Mouse (Mus musculus) MEL-GATA-1-ER (cell line): Measurements from ENCODE around the gene Nek4.
A peak's percentile ranks its signal among the peaks of the same experiment; 100 is the strongest.

Source experiments
- DNase-seq: peaks from one replicate; pipeline ENCODE4 v3.0.0-alpha.2; 2012; ENCODE audit warnings: low read depth; ENCODE audit errors: extremely low read depth

Nek4 gene

DNA sequence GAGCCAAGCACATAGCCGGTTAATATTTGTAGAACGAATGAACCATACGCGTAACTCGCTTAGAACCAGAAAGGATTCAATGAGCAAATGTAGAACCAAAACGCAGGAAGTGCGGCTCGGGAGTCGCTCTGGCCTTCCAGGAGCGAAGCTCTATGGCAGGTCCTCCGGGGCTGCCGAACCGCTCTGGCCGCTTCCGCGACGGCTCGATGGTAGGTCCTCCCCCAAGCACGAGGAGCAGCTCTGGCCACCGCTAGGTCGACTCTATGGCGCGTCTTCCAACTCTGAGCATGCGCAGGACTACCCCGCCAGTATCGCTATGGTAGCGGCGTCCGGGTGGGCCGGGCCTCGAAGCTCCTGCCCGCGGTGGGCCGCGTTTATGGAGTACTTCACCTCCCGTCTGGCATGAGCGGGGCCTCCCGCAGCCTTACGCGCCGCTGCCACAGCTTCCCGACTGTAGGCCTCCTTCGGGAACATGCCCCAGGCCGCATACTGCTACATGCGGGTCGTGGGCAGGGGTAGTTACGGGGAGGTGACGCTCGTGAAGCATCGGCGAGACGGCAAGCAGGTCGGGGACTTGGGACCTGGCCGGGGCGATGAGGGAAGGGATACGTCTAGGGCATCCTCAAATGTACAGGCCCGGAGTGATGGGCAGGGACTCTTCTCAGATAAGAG is at the start of gene Nek4:
Gene Nek4 (plus strand): TSS at position 224 of the 672 bp plus-strand sequence.
- DNase-seq, result peak; percentile 92

DNA sequence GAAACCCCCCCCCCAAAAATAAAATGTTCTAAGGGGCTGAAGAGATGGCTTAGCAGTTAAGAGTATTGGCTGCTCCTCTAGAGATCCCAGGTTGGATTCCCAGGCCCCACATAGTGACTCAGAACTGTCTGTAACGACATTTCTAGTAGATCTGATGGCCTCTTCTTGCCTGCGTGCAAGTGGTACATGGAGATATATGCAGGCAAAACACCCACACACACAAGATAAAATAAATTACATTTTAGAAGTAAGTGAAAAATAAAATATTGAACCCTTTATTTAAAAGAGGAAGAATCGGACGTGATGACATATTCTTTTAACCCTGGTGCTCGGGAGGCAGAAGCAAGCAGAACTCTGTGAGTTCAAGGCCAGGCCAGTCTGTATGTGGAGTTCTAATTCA is 48.5 kb upstream of the Nek4 start:
- DNase-seq, result no peak

DNA sequence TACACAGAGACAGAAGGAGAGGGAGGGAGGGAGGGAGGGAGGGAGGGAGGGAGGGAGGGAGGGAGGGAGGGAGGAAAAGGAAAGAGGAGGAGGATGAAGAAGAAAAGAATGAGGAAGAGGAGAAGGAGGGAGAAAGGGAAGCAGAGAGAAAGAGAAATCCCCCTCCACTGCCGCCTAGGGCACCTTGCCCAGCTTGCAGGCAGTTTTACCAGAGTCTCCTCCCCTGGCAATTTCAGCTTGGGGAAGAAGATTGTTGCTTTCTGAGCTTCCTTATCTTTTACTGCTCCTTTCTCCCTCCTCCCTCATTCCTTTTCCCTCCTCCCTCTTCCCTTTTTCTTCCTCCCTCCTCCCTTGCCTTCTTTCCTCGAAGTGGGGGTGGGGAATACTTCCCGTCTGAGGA is 48.1 kb upstream of the Nek4 start:
- no peak for DNase-seq

DNA sequence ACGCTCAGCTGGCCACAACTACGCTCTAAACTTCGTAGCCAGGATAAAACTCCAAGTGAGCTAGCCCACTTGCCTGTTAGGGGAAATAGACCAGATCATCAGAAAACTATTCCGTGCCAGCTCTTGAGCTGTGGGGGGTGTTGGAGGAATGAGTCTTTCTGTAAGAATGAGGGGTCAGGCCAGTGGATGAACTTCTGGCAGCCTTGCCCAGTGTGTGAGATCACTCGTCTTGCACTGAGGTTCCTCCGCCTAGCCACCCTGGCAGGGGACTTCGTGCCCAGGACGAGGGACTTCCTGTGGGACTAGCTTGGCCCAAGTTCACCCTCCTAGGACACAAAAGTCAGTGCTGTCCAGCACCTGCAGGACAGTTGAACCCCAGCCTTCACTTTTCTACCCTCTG is 46.9 kb upstream of the Nek4 start:
- no peak for DNase-seq

DNA sequence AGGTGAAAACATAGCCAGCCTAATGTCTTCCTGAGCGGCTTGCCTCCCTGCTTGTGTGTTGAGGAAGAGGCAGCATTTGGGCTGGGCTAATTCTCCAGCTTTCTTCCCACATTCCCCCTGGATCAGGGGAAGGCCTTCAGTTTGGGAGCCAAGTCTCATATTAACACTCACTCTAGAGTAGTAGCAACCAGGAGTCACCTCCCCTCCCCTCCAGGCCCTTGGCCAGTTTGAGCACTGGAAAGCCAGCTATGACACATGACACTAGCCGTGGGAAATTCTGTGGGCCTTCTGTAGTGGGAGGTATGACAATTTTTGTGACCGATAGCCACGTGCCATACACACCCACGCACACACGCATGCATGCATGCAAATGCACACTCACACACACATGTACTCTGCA is 45.2 kb upstream of the Nek4 start:
- DNase-seq, result no peak

DNA sequence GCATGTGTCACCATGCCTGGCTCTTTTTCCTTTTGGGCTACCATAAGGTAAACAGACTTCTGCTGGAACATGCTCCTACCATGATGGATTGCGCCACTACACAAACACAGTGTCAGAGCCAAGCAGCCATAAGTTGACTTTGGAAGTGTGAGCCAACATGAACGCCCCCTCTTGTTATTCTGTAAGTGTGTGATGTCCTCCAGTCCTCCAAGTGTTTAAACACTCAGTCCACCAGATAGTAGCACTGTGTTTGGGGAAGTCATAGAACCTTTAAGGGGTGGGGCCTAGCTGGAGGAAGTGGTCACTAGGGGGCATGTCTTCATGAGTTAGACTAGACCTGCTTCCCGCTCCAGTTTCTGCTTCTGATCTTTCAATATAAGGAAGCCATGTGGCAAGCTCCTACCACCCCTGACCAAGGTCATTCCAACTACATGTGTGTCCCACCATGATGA is 43.3 kb upstream of the Nek4 start:
- DNase-seq, result peak; percentile 78

DNA sequence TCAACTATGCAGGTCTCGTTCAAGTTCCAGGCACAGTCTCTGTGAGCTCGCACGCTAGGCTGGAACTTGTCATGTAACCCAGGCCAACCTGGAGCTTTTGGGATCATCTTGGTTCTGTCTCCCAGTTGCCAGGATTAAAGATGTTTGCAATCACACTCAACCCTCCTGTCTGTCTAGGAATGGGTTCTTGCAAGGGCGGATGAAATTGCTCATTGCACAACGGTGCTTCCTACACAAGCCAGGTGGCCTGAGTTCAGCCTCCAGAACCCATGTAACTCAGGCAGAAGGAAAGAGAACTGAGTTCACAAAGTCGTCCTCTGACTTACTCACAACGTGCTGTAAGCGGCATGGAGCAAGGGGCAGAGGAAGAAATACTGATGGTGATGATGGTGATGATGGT is 40.0 kb upstream of the Nek4 start:
- DNase-seq, result no peak

DNA sequence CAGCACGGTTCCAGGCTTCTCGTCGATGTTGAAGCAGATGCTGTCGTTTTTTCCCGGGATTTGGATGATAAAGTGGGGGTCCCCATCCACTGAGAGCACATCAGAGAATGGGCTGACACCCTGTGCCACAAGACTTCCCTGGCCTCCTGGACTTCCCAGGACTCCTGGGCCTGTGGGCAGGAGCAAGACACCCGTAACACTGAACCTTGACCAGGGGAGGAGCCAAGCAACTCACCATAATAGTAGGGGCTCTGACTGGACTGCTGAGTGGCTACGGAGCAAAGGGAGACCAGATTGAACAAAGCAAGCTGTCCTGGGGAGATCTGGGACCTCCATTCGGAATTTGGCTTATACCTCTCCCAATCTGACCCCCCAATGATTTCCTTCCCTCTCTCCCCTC is 38.5 kb upstream of the Nek4 start:
- DNase-seq, result no peak

DNA sequence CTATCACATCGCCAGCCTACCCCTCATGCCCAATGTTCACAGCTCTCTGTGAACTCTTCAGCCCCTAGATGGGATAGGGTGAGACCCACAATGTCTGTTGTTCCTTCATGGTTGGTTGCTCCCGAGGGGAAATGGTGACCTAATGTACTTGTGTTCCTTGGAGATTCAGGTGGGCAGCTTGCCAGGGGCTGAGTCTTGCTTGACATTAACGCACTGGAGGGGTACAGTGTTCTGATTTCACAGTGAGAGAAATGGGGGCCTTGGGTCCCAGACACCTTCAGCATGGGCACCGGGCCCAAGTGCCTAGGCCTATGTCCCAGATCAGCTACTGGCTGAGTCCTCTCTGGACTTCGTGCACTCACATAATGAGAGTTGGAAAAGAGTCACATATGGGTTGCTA is 37.8 kb upstream of the Nek4 start:
- DNase-seq, result no peak

DNA sequence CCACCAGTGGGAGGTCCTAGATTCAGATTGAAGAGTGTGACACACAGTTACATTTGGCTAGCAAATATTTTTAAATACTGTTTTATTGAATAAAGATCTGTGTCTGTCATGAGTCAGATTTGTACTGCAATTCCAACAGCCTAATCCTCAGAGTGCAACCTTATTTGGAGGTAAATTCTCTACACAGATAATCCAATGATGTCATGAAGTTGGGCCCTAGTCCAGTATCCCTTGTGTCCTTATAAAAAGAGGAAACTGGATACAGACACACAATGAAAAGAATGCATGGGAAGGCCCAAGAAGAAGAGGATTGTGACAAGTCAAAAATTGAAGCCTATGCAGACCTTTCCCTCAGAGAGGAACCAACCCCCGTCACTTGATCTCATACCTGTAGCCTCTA is 34.7 kb upstream of the Nek4 start:
- DNase-seq, result no peak

DNA sequence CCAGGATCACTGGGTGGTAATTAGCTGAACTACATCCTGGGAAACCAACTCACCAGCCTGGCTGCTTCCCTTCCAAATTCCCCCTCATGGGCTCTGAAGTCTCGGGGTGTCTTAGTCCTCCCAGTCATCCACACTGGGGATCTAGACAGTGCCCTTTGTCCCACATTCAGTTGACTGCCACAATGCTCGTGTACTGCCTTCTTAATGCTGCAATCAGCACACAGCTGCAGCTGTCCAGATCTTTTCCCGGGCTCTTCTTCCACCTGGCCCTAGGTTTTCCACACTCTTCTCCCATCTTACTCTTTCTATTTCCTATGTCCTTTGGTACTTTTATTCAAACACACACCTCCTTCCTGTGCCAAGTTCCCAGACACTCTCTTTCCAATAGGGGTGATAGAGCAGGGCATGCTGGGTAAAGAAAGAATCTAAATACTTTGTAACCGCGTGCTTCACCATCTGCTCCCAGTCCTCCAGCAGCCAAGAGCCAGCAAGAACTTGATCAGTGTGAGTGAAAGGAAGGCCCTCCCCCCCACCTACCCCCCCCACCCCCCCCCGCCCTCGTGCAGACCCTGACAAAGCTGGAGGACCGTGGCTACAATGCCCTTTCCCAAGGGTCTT is 29.0 kb upstream of the Nek4 start:
- DNase-seq, result no peak

DNA sequence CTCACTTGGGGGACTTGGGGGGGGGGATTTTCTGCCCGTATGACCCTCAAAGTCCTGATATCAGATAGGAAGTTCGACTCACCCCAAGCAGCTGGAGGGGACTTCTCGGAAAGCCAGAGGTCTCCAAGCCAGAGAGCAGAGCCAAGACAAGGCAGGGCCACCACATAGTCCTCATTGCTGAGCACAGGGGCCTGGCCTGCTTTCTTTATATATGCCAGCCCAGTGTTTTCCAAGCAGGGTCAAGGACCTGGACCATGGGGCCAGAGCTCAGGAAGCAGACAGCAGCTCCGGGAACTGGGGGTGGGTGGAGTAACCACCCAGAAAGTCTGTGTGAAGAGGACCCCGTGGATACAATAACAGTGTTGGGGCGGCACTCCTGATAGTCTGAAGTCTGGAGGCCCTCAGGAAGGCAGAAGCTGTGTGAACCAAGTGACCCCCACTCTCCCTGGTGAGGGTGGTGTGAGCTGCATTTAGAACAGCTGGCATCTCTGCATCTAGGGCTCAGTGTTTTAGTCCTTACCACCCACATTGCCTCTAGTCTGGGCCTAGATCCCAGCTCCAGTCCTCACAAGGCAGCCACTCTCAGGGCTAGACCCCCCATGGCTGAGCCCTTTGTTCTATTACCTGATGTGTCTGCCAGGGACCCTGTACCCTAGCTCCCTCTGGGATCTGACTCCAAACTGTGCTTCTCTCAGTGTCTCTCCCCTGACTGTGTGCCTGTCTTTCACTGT is 27.6 kb upstream of the Nek4 start, which contains the start of gene Itih3:
Gene Itih3 (minus strand): TSS at position 386 of the 731 bp plus-strand sequence.
- DNase-seq, result no peak

DNA sequence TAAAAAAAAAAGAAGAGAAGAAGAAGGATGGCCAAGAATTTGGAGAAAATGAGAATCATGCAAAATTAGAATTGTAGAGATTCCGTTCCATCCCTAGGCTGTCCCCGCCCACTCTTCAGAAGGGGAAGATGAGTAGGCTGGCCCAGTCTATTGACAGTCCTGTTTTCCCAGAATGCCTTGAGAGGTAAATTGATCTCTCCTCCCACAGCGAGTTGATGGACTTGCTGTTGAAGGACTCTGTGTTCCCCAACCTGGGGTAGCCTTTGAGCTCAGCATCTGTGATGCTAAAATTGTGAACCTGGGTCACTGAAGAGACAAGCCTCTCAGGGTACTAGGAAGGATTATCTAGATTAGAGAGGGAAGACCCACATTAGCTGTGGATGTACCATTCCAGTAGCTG is 25.7 kb upstream of the Nek4 start:
- DNase-seq, result no peak

DNA sequence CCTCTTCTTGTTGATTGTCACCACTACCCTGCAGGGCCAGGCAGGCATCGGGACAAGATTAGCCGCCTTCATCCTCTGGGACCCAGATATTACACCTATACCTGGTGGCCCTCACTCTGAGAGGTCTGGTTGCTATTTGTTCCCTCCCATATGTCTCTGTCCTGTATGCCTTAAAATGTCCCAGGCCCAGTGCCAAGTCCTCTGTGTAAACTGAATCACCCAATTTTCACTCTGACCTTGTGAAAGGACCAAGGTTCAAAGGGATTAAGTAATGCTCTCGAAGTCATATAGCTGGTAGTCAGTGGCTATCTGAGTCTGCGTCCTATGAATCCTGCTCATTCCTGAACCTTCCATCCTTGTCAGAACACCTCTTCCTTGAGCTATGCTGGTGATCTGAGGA is 20.8 kb upstream of the Nek4 start:
- no peak for DNase-seq

DNA sequence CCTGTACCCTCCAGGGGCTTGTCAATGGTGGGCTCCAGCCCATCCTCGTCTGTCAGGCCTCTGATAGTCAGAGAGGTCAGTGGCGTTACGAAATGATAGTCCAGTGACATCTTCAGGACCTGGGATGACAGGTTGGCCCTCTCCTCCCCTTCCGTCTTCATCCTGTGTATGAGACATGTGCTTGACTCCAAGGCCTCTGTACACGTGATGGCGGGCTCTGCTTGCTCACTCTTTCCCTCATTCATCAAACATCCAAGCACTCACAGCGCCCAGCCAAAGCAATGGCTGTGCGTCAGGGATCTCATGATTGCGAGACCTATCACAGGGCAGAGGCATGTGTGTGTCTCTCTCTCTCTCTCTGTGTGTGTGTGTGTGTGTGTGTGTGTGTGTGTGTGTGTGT is 17.8 kb upstream of the Nek4 start:
- DNase-seq, result no peak

DNA sequence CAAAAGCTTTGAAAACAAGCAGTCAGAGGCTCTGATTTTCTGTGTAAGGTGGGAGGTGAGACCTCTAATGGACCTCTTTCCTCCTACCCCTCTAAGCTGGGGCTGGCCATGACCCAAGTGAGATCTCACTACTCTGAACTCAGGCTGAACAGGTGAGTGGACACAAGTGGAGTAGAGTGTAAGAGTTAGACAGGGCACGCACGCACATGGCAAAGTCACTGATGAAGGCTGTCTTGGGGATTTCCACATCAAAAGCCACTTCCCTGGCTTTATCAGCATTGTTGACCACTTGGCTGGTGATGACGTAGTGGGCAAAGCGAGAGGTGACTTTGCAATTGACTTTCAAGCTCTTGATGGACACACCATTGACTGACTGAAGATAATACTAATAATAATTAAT is 8.9 kb upstream of the Nek4 start:
- DNase-seq, result no peak

DNA sequence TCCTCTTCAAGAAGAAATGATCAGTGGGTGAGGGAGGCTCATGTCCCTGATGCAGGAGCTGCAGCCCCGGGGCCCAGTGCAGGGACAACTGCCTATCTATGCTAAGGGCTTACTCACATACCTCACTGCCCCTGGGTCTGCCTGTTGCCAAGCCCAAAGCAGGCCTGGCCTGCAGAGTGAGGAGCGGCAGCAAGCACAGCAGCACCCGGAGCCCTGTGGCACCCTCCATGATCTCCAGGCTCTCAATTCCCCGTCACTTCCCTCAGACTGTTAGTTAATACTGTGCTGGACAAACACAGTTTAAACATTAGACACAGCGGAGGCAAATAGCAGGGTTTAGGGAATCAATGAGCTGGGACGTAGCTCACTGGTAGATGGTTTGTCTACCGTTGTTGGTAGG is 8.1 kb upstream of the Nek4 start, which contains the start of gene Itih1:
Gene Itih1 (minus strand): TSS at position 252 of the 400 bp plus-strand sequence.
- no peak for DNase-seq

DNA sequence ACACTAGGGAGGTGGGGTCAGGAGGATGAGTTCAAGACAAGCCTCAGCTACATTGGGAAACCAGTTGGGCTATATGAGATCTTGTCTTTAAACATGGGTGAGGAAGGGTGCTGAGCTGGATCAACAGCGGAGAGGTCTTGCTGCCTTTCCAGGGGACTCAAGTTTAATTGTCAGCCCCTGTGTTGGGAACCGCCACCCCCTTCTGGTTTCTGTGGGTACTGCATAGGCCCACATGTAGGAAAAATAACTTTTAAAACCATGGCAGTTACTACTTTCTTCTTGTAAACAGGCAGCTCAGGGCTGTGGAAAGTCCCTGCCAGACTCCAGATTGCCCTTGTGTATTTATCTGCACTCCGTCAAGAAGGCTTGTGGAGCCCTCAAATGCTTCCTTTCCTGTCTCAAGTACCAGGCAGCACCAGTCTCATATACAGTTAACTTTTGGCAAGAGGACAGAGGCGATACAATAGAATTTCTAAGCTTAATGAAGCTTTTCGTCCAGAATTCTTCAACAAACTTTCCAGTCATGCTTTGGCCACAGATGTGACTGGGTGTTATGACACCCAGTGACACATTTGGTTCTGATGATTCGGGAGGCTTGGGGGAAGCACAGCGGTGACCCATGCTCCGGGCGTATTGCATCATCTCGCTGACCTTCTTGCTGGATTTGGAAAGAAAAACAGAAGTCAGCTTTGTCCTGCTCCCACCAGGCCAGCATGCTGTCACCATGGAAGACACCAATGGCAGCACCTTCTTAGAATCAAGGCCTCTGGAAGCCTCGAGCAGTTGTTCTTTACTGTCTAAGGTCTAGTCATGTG is 7.1 kb upstream of the Nek4 start:
- DNase-seq, result peak; percentile 25

DNA sequence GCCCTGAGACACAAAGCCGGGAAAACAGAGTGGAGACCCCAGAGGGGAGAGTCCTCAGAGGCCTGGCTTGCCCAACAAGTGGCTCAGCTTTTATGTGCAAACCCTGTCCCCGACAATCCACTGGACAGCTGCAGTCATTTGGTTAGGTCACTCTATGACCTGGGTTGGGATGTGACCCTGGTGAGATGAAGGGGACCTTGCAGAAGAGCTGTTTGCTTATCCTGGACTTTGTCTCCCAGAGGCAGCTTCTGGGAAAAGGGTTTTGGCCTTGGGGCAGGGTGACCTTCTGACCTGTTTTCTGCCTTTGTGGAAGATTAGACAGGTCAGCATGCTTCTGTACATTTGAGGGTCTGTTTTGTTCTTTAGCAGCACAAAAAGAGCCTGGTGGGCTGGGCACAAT is 6.4 kb upstream of the Nek4 start:
- no peak for DNase-seq

DNA sequence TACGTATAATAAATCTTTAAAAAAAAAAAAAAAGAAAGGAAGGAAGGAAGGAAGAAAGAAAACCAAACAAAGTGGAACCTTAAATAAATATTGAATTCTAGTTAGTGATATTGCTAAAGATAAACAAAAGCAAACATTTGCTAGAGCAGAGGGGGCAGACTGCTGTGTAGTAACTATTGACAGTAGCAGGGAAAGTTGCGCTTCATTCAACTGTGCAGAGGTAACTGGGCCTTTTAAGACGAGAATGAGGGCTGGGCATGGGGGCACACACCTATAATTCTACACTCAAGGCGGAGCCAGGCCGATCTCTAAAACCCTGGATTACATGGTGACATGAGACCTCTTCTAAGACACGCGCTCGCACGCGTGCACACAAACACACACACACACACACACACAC is 1.2 kb upstream of the Nek4 start:
- no peak for DNase-seq

DNA sequence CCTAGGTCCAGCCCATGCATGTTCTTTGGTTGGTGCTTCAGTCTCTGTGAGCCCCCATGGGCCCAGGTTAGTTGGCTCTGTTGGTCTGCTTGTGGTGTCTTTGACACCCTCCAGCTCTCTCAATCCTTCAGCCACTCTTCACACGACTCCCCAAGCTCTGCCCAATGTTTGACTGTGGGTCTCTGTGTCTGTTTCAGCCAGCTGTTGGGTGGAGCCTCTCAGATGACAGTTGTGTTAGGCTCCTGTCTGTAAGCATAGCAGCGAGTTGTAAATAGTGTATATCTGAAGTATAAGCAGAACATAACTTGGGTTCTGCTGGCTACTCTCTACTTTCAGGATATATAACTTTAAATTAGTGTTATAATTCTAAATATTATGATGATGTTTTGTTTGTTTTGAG is 7.3 kb downstream of the Nek4 start:
- no peak for DNase-seq

DNA sequence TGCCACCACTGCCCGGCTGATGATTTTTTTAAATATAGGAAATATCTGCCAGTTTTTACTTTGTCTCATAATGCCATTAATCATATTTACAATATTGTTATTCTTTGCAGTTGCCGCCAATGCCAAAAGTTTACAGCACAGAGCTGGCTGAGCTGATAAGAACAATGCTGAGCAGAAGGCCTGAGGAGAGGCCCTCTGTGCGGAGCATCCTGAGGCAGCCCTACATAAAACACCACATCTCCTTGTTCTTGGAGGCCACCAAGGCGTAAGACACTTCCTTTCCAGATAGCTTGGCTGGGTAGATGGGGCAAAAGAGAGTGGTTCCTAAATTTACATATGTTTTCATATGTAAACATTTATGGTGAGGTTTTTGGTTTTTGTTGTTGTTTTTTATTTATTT is 7.9 kb downstream of the Nek4 start:
- no peak for DNase-seq
